Mouse (Mus musculus): ENCODE results near the gene Chac1. TPM values are rescaled to one million over a fixed set of nuclear protein-coding genes. Genes with fewer than 3 reads are reported as not detected.

Gene Chac1
- polyA plus RNA-seq, 1 experiment from 2014 or later, result 6.0 TPM

- Histone ChIP-seq H3K4me2 (ENCODE audit: low read depth, low read length) (peak overlapping the region; percentile 99), H3K27me3 (replicated peaks; ENCODE audit: control insufficient read depth, insufficient read depth, low read length) (peaks cover 46% of the 10 kb centered on the region), H3K9ac (ENCODE audit: low read depth, low read length) (peak overlapping the region; percentile 69), H3K4me1 (ENCODE audit: control insufficient read depth, insufficient read depth, low read length) (peaks cover 41% of the 10 kb centered on the region), H3K4me3 (ENCODE audit: low read length) (peak overlapping the region; percentile 63), H3K36me3 (ENCODE audit: control insufficient read depth, insufficient read depth, low read length) (no peaks in the 10 kb centered on the region), H3K9me3 (ENCODE audit: control insufficient read depth, low read length) (no peaks in the 10 kb centered on the region), H3K27ac (ENCODE audit: low read length) (peak overlapping the region; percentile 44)
- ATAC-seq, result no peak
- under 1% methylated on average over 59 of the region's 61 CpGs for WGBS
Observed at GRCm38 (mm10) chr2:119326161-119327101, 24.6 kb upstream of the Chac1 start.

GRCm38 (mm10) chr2:119327102-119327480, 23.9 kb upstream of the Chac1 start:
- H3K9ac ChIP-seq (ENCODE audit: low read depth, low read length), result peak overlapping the region; percentile 69
- peak overlapping the region; percentile 63 for H3K4me3 ChIP-seq (ENCODE audit: low read length)
- no peaks in the 10 kb centered on the region for H3K36me3 ChIP-seq (ENCODE audit: control insufficient read depth, insufficient read depth, low read length)
- H3K9me3 ChIP-seq (ENCODE audit: control insufficient read depth, low read length), result no peaks in the 10 kb centered on the region
- WGBS, result under 1% methylated on average over 30 of the region's 30 CpGs
- peaks cover 44% of the 10 kb centered on the region for H3K27me3 ChIP-seq (replicated peaks; ENCODE audit: control insufficient read depth, insufficient read depth, low read length)
- no peak for ATAC-seq
- H3K4me1 ChIP-seq (ENCODE audit: control insufficient read depth, insufficient read depth, low read length), result peaks cover 35% of the 10 kb centered on the region
- peak overlapping the region; percentile 21; the same call in 1 of the 2 replicates for H3K27ac ChIP-seq (ENCODE audit: low read length)
- peak overlapping the region; percentile 99 for H3K4me2 ChIP-seq (ENCODE audit: low read depth, low read length)

GRCm38 (mm10) chr2:119327942-119328526, 23.0 kb upstream of the Chac1 start:
- ATAC-seq, result no peak
- H3K9me3 ChIP-seq (ENCODE audit: control insufficient read depth, low read length), result no peaks in the 10 kb centered on the region
- 0 out of 2 replicates have a peak overlapping the region, but pooled peaks have one; percentile 30 for H3K9ac ChIP-seq (ENCODE audit: low read depth, low read length)
- H3K27ac ChIP-seq (ENCODE audit: low read length), result 0 out of 2 replicates have a peak overlapping the region, but pooled peaks have one; percentile 21
- H3K27me3 ChIP-seq (replicated peaks; ENCODE audit: control insufficient read depth, insufficient read depth, low read length), result peaks cover 37% of the 10 kb centered on the region
- WGBS, result 38% methylated on average over 11 of the region's 11 CpGs
- H3K36me3 ChIP-seq (ENCODE audit: control insufficient read depth, insufficient read depth, low read length), result no peaks in the 10 kb centered on the region
- H3K4me2 ChIP-seq (ENCODE audit: low read depth, low read length), result peak overlapping the region; percentile 99
- H3K4me1 ChIP-seq (ENCODE audit: control insufficient read depth, insufficient read depth, low read length), result peaks cover 28% of the 10 kb centered on the region
- H3K4me3 ChIP-seq (ENCODE audit: low read length), result peak overlapping the region; percentile 63

- H3K27ac ChIP-seq (ENCODE audit: low read length), result no peak overlapping the region; the same call in 1 of the 2 replicates
- WGBS, result 38% methylated on average over 5 of the region's 5 CpGs
- H3K4me3 ChIP-seq (ENCODE audit: low read length), result peak overlapping the region; percentile 63
- no peaks in the 10 kb centered on the region for H3K36me3 ChIP-seq (ENCODE audit: control insufficient read depth, insufficient read depth, low read length)
- H3K4me2 ChIP-seq (ENCODE audit: low read depth, low read length), result peak overlapping the region; percentile 24; the same call in 1 of the 2 replicates
- no peaks in the 10 kb centered on the region for H3K9me3 ChIP-seq (ENCODE audit: control insufficient read depth, low read length)
- H3K9ac ChIP-seq (ENCODE audit: low read depth, low read length), result no peak overlapping the region; the same call in 1 of the 2 replicates
- ATAC-seq, result no peak
- H3K4me1 ChIP-seq (ENCODE audit: control insufficient read depth, insufficient read depth, low read length), result peaks cover 28% of the 10 kb centered on the region
- H3K27me3 ChIP-seq (replicated peaks; ENCODE audit: control insufficient read depth, insufficient read depth, low read length), result peaks cover 34% of the 10 kb centered on the region
Observed at GRCm38 (mm10) chr2:119328546-119328945, 22.5 kb upstream of the Chac1 start.

- WGBS, result 37% methylated on average over 3 of the region's 3 CpGs
- no peaks in the 10 kb centered on the region for H3K36me3 ChIP-seq (ENCODE audit: control insufficient read depth, insufficient read depth, low read length)
- peak overlapping the region; percentile 16; the same call in 1 of the 2 replicates for H3K27ac ChIP-seq (ENCODE audit: low read length)
- no peak overlapping the region for H3K9ac ChIP-seq (ENCODE audit: low read depth, low read length)
- H3K4me3 ChIP-seq (ENCODE audit: low read length), result no peak overlapping the region
- ATAC-seq, result peak; percentile 72
- H3K4me2 ChIP-seq (ENCODE audit: low read depth, low read length), result peak overlapping the region; percentile 24; the same call in 1 of the 2 replicates
- H3K4me1 ChIP-seq (ENCODE audit: control insufficient read depth, insufficient read depth, low read length), result peaks cover 28% of the 10 kb centered on the region
- H3K27me3 ChIP-seq (replicated peaks; ENCODE audit: control insufficient read depth, insufficient read depth, low read length), result peaks cover 29% of the 10 kb centered on the region
- no peaks in the 10 kb centered on the region for H3K9me3 ChIP-seq (ENCODE audit: control insufficient read depth, low read length)
Observed at GRCm38 (mm10) chr2:119329123-119329817, 21.8 kb upstream of the Chac1 start.

GRCm38 (mm10) chr2:119330795-119331194, 20.2 kb upstream of the Chac1 start:
- no peak for ATAC-seq
- no peak overlapping the region for H3K9ac ChIP-seq (ENCODE audit: low read depth, low read length)
- WGBS, result 90% methylated on average over 8 of the region's 8 CpGs
- no peak overlapping the region for H3K4me2 ChIP-seq (ENCODE audit: low read depth, low read length)
- H3K4me1 ChIP-seq (ENCODE audit: control insufficient read depth, insufficient read depth, low read length), result peaks cover 14% of the 10 kb centered on the region; the same call in 1 of the 2 replicates
- no peaks in the 10 kb centered on the region for H3K36me3 ChIP-seq (ENCODE audit: control insufficient read depth, insufficient read depth, low read length)
- no peaks in the 10 kb centered on the region for H3K9me3 ChIP-seq (ENCODE audit: control insufficient read depth, low read length)
- no peak overlapping the region for H3K27ac ChIP-seq (ENCODE audit: low read length)
- peaks cover 19% of the 10 kb centered on the region for H3K27me3 ChIP-seq (replicated peaks; ENCODE audit: control insufficient read depth, insufficient read depth, low read length)
- no peak overlapping the region for H3K4me3 ChIP-seq (ENCODE audit: low read length)

- peaks cover 7% of the 10 kb centered on the region; the same call in 1 of the 2 replicates for H3K27me3 ChIP-seq (replicated peaks; ENCODE audit: control insufficient read depth, insufficient read depth, low read length)
- WGBS, result 80% methylated on average over 24 of the region's 24 CpGs
- H3K4me3 ChIP-seq (ENCODE audit: low read length), result no peak overlapping the region
- H3K36me3 ChIP-seq (ENCODE audit: control insufficient read depth, insufficient read depth, low read length), result no peaks in the 10 kb centered on the region
- ATAC-seq, result no peak
- H3K4me2 ChIP-seq (ENCODE audit: low read depth, low read length), result no peak overlapping the region
- peaks cover 7% of the 10 kb centered on the region for H3K4me1 ChIP-seq (ENCODE audit: control insufficient read depth, insufficient read depth, low read length)
- no peak overlapping the region for H3K27ac ChIP-seq (ENCODE audit: low read length)
- H3K9me3 ChIP-seq (ENCODE audit: control insufficient read depth, low read length), result no peaks in the 10 kb centered on the region
- H3K9ac ChIP-seq (ENCODE audit: low read depth, low read length), result no peak overlapping the region
Observed at GRCm38 (mm10) chr2:119332177-119332661, 18.8 kb upstream of the Chac1 start.

- no peaks in the 10 kb centered on the region for H3K9me3 ChIP-seq (ENCODE audit: control insufficient read depth, low read length)
- no peaks in the 10 kb centered on the region for H3K36me3 ChIP-seq (ENCODE audit: control insufficient read depth, insufficient read depth, low read length)
- no peak for ATAC-seq
- H3K27me3 ChIP-seq (replicated peaks; ENCODE audit: control insufficient read depth, insufficient read depth, low read length), result no peaks in the 10 kb centered on the region
- WGBS, result 70% methylated on average over 1 of the region's 1 CpGs
- H3K4me1 ChIP-seq (ENCODE audit: control insufficient read depth, insufficient read depth, low read length), result peaks cover 9% of the 10 kb centered on the region
- no peak overlapping the region for H3K9ac ChIP-seq (ENCODE audit: low read depth, low read length)
- no peak overlapping the region for H3K27ac ChIP-seq (ENCODE audit: low read length)
- no peak overlapping the region for H3K4me2 ChIP-seq (ENCODE audit: low read depth, low read length)
- no peak overlapping the region for H3K4me3 ChIP-seq (ENCODE audit: low read length)
Observed at GRCm38 (mm10) chr2:119334135-119334534, 16.9 kb upstream of the Chac1 start.

Data from intestine, embryonic 16.5 days (tissue).